Comparison of ENCODE assay signal across 8 mouse cellular contexts in genomic region chr5:73491074-73491836, GRCm38 (mm10). TPM values are rescaled to one million over a fixed set of nuclear protein-coding genes. Genes with fewer than 3 reads are reported as not detected.
A peak's percentile ranks its signal among the peaks of the same experiment; 100 is the strongest.
DNase-seq lines count a peak whose midpoint lies in the region; ATAC-seq and TF ChIP-seq lines count a peak whose summit lies in the region.

No protein-coding gene starts in this region.

- H3K4me3 ChIP-seq in heart, embryonic 11.5 days (ENCODE audit: low read depth, low read length), result peak overlapping the region; percentile 88
- peak overlapping the region; percentile 97 for H3K4me3 ChIP-seq in ES-Bruce4 (ENCODE audit: low read depth, low read length)
- peak overlapping the region; percentile 86 for H3K4me3 ChIP-seq in embryonic facial prominence, embryonic 10.5 days
- H3K4me3 ChIP-seq in hindbrain, postnatal 0 days (ENCODE audit: low read length), result peak overlapping the region; percentile 90

- H3K9me3 ChIP-seq in heart, embryonic 11.5 days (replicated peaks; ENCODE audit: control insufficient read depth, low read length), result no peaks in the 10 kb centered on the region
- no peaks in the 10 kb centered on the region for H3K9me3 ChIP-seq in ES-Bruce4 (replicated peaks; ENCODE audit: control insufficient read depth, insufficient read depth, low read length, poor library complexity, severe bottlenecking)
- no peaks in the 10 kb centered on the region for H3K9me3 ChIP-seq in embryonic facial prominence, embryonic 10.5 days
- H3K9me3 ChIP-seq in hindbrain, postnatal 0 days (ENCODE audit: low read length), result no peaks in the 10 kb centered on the region

- H3K9ac ChIP-seq in heart, embryonic 11.5 days (ENCODE audit: low read depth, low read length), result peak overlapping the region; percentile 69
- peak overlapping the region; percentile 91 for H3K9ac ChIP-seq in ES-Bruce4 (ENCODE audit: low read depth, poor library complexity, severe bottlenecking)
- peak overlapping the region; percentile 74 for H3K9ac ChIP-seq in hindbrain, postnatal 0 days (replicated peaks; ENCODE audit: low read length)

- H3K36me3 ChIP-seq in heart, embryonic 11.5 days (ENCODE audit: control insufficient read depth, insufficient read depth, low read length), result no peaks in the 10 kb centered on the region
- H3K36me3 ChIP-seq in ES-Bruce4 (ENCODE audit: control insufficient read depth, insufficient read depth, low read length, poor library complexity, severe bottlenecking), result no peaks in the 10 kb centered on the region
- no peaks in the 10 kb centered on the region for H3K36me3 ChIP-seq in embryonic facial prominence, embryonic 10.5 days (replicated peaks)
- H3K36me3 ChIP-seq in hindbrain, postnatal 0 days (ENCODE audit: insufficient read depth, low read length), result no peaks in the 10 kb centered on the region

- intact Hi-C loops in heart, postnatal 25 days (cut with DNase I), result no loop called here

- no peak for TF ChIP-seq EP300 in ES-Bruce4 (IDR thresholded peaks at IDR 0.05; ENCODE audit: insufficient read depth, low read depth, low read length)

- no peak for TF ChIP-seq CTCF in ES-Bruce4 (IDR thresholded peaks at IDR 0.05; ENCODE audit: low read depth, low read length)
- TF ChIP-seq CTCF in hindbrain, postnatal 0 days (IDR thresholded peaks at IDR 0.05; ENCODE audit: low read depth), result no peak

- peak; percentile 50 for ATAC-seq in heart, embryonic 11.5 days (replicated peaks; ENCODE audit: insufficient number of reproducible peaks, low FRiP score, low TSS enrichment)
- no peak; the same call in 1 of the 2 replicates for ATAC-seq in hindbrain, postnatal 0 days

- H3K4me2 ChIP-seq in heart, embryonic 11.5 days, result peak overlapping the region; percentile 99
- peak overlapping the region; percentile 88 for H3K4me2 ChIP-seq in hindbrain, postnatal 0 days (ENCODE audit: low read depth, low read length)

- no peak for DNase-seq in heart, postnatal 25 days (ENCODE audit: low spot score)
- peak; percentile 75 for DNase-seq in embryonic facial prominence, embryonic 10.5 days (ENCODE audit: low spot score)
- no peak for DNase-seq in hindbrain, postnatal 0 days (ENCODE audit: low spot score)
- DNase-seq in lung, postnatal 14 days, result peak; percentile 28
- DNase-seq in thymus, postnatal 4 days, result peak; percentile 73
- no peak for DNase-seq in retina, embryonic 14.5 days (ENCODE audit: low spot score)

- H3K27me3 ChIP-seq in heart, embryonic 11.5 days (ENCODE audit: control insufficient read depth, insufficient read depth, low read length), result no peaks in the 10 kb centered on the region
- no peaks in the 10 kb centered on the region for H3K27me3 ChIP-seq in ES-Bruce4 (ENCODE audit: control insufficient read depth, insufficient read depth, low read length, poor library complexity, severe bottlenecking)
- no peaks in the 10 kb centered on the region for H3K27me3 ChIP-seq in embryonic facial prominence, embryonic 10.5 days (replicated peaks; ENCODE audit: low read depth, poor library complexity, severe bottlenecking)
- H3K27me3 ChIP-seq in hindbrain, postnatal 0 days (ENCODE audit: insufficient read depth, low read length), result no peaks in the 10 kb centered on the region

- peak overlapping the region; percentile 93 for H3K27ac ChIP-seq in heart, embryonic 11.5 days (ENCODE audit: low read depth, low read length)
- no peak overlapping the region for H3K27ac ChIP-seq in ES-Bruce4 (ENCODE audit: insufficient read depth, low read length)
- H3K27ac ChIP-seq in embryonic facial prominence, embryonic 10.5 days (replicated peaks), result peak overlapping the region; percentile 92
- peak overlapping the region; percentile 95 for H3K27ac ChIP-seq in hindbrain, postnatal 0 days

- TF ChIP-seq POLR2A in ES-Bruce4 (IDR thresholded peaks at IDR 0.05; ENCODE audit: insufficient read depth, low read length), result no peak

- 1% methylated on average over 57 of the region's 70 CpGs for WGBS in heart, embryonic 11.5 days (ENCODE audit: insufficient replicate concordance)
- WGBS in embryonic facial prominence, embryonic 10.5 days, result 2% methylated on average over 70 of the region's 70 CpGs
- WGBS in hindbrain, postnatal 0 days, result 2% methylated on average over 58 of the region's 70 CpGs

- peaks cover 5% of the 10 kb centered on the region; the same call in 1 of the 2 replicates for H3K4me1 ChIP-seq in heart, embryonic 11.5 days (ENCODE audit: control insufficient read depth, insufficient read depth, low read length)
- H3K4me1 ChIP-seq in ES-Bruce4 (ENCODE audit: control insufficient read depth, insufficient read depth, low read length), result no peaks in the 10 kb centered on the region
- H3K4me1 ChIP-seq in embryonic facial prominence, embryonic 10.5 days, result peaks cover 17% of the 10 kb centered on the region
- no peaks in the 10 kb centered on the region for H3K4me1 ChIP-seq in hindbrain, postnatal 0 days (ENCODE audit: insufficient read depth, low read length)

RNA-seq across cellular contexts. Expression of gene Dcun1d4, which starts 10.5 kb away (rescaled TPM):
- polyA plus RNA-seq in heart, embryonic 11.5 days (2014; fragmentation: Nextera tagmentation; extraction: Ambion mirVana), result 22.2 and 22.6 TPM in 2 replicates
- total RNA-seq in heart, postnatal 25 days (2021), result 10 to 100 TPM; 14.6 to 16.0 TPM
- 32.9 and 34.1 TPM in 2 replicates for polyA plus RNA-seq in ES-Bruce4 (2011; ENCODE audit: insufficient read depth, insufficient read length, low read depth, missing spikeins)
- polyA plus RNA-seq in embryonic facial prominence, embryonic 10.5 days (2016; fragmentation: Nextera tagmentation; extraction: Ambion mirVana), result 46.6 and 46.8 TPM in 2 replicates
- total RNA-seq in hindbrain, postnatal 0 days (2014; rRNA removed), result 25.1 and 27.2 TPM in 2 replicates
- polyA plus RNA-seq in hindbrain, postnatal 0 days (2015; fragmentation: Nextera tagmentation; extraction: Ambion mirVana), result 38.5 and 40.8 TPM in 2 replicates

Comparison
In these comparisons a context has a peak if more than half of its experiments do, and no peak if none do; other contexts are left out.
1. DNase-seq: peak in embryonic facial prominence, embryonic 10.5 days (single experiment), lung, postnatal 14 days (single experiment) and thymus, postnatal 4 days (single experiment); none in heart, postnatal 25 days (single experiment), hindbrain, postnatal 0 days (single experiment) and retina, embryonic 14.5 days (single experiment).
2. Peak in every context shown above with its lines, with median percentiles within 50 percentile points of each other: H3K4me3 ChIP-seq and H3K9ac ChIP-seq.